Mouse (Mus musculus) liver, postnatal 0 days (tissue): ENCODE results near the gene Lrmda. TPM values are rescaled to one million over a fixed set of nuclear protein-coding genes. Genes with fewer than 3 reads are reported as not detected.

ENCODE experiments used
- ATAC-seq: fragments of 200-750 bp; cut with Nextera tagmentation; 2 replicates; pipeline ENCODE4 v1.8.0; 2017; ENCODE audit warnings: mild to moderate bottlenecking, moderate library complexity
- DNase-seq: peaks from one replicate; pipeline ENCODE4 v3.0.0-alpha.2; 2016
- H3K27ac ChIP-seq: fragments of 300-500 bp; sonication (generic); 2 replicates; pipeline ENCODE4 v1.5.1; 2014; ENCODE audit warnings: antibody characterized with exemption, moderate library complexity, mild to moderate bottlenecking, low read depth
- H3K27me3 ChIP-seq: fragments of 300-500 bp; sonication (generic); 2 replicates; pipeline ENCODE4 v1.6.1; 2014; ENCODE audit warnings: low read length, control low read depth, mixed read lengths; ENCODE audit not compliant: insufficient read depth
- H3K36me3 ChIP-seq: fragments of 300-500 bp; sonication (generic); replicated peaks from 2 replicates; pipeline ENCODE4 v1.6.1; 2014; ENCODE audit warnings: mild to moderate bottlenecking, control low read depth, low read length, moderate library complexity, mixed read lengths; ENCODE audit not compliant: insufficient read depth
- H3K4me1 ChIP-seq: fragments of 300-500 bp; sonication (generic); 2 replicates; pipeline ENCODE4 v1.6.1; 2014; ENCODE audit warnings: antibody characterized with exemption, mild to moderate bottlenecking, control low read depth; ENCODE audit not compliant: insufficient read depth
- H3K4me2 ChIP-seq: fragments of 300-500 bp; sonication (generic); 2 replicates; pipeline ENCODE4 v1.6.1; 2014; ENCODE audit warnings: low read depth, mild to moderate bottlenecking, low read length, moderate library complexity, mixed read lengths
- H3K4me3 ChIP-seq: fragments of 300-500 bp; sonication (generic); 2 replicates; pipeline ENCODE4 v1.5.1; 2014; ENCODE audit warnings: low read depth, low read length
- H3K9ac ChIP-seq: fragments of 300-500 bp; sonication (generic); replicated peaks from 2 replicates; pipeline ENCODE4 v1.6.1; 2014; ENCODE audit warnings: mild to moderate bottlenecking, moderate library complexity
- H3K9me3 ChIP-seq: fragments of 300-500 bp; sonication (generic); 2 replicates; pipeline ENCODE4 v1.6.1; 2016; ENCODE audit warnings: mild to moderate bottlenecking, control low read depth, low read length, mixed read lengths
- CTCF ChIP-seq: sonication (generic); IDR thresholded peaks from 2 replicates; pipeline ENCODE4 v1.5.1; 2016; ENCODE audit warnings: antibody characterized with exemption, low read depth
- EP300 ChIP-seq: IDR thresholded peaks from 2 replicates; pipeline ENCODE4 v1.6.1; 2016; ENCODE audit warnings: antibody characterized with exemption, low read depth, mild to moderate bottlenecking
- WGBS: fragments of 180-500 bp; shearing (Covaris S2); extraction: QIAGEN DNeasy Blood & Tissue Kit; methylation state at CpG from one replicate; pipeline ENCODE4 v1.1.7; 2014; ENCODE audit not compliant: insufficient replicate concordance; 5-methylcytosine and 5-hydroxymethylcytosine counted together
- polyA plus RNA-seq: library from polyadenylated mRNA; unstranded; fragments of >200 nt; fragmentation: Nextera tagmentation; extraction: Ambion mirVana; gene quantifications from 2 replicates; pipeline ENCODE4 v1.2.1, GENCODE M21; 2015

Lrmda gene
- polyA plus RNA-seq, 1 experiment from 2014 or later, result 0.28 TPM

- 42% methylated on average over 11 of the region's 11 CpGs for WGBS
Measured at GRCm38 (mm10) chr14:22168077-22168794, 148.7 kb downstream of the Lrmda start.

GRCm38 (mm10) chr14:22168795-22169568, 149.5 kb downstream of the Lrmda start:
- Histone ChIP-seq H3K9me3 (no peaks in the 10 kb centered on the region), H3K36me3 (no peaks in the 10 kb centered on the region), H3K4me3 (no peak overlapping the region), H3K27ac (no peak overlapping the region), H3K4me1 (no peaks in the 10 kb centered on the region), H3K4me2 (no peak overlapping the region), H3K27me3 (no peaks in the 10 kb centered on the region), H3K9ac (no peak overlapping the region)
- DNase-seq (no peak), ATAC-seq (no peak)
- WGBS, result 39% methylated on average over 14 of the region's 14 CpGs
- TF ChIP-seq CTCF (no peak), EP300 (no peak)

More at GRCm38 (mm10) chr14:22168077-22168794, 148.7 kb downstream of the Lrmda start:
- Histone ChIP-seq H3K4me2 (no peak overlapping the region), H3K27me3 (no peaks in the 10 kb centered on the region), H3K9me3 (no peaks in the 10 kb centered on the region), H3K27ac (no peak overlapping the region), H3K4me3 (no peak overlapping the region), H3K36me3 (no peaks in the 10 kb centered on the region), H3K9ac (no peak overlapping the region), H3K4me1 (no peaks in the 10 kb centered on the region)
- DNase-seq (no peak), ATAC-seq (no peak)
- TF ChIP-seq CTCF (no peak), EP300 (no peak)

GRCm38 (mm10) chr14:22174757-22175156, 155.2 kb downstream of the Lrmda start:
- H3K4me1 ChIP-seq, result no peaks in the 10 kb centered on the region
- DNase-seq, result no peak
- H3K4me2 ChIP-seq, result no peak overlapping the region
- no peak overlapping the region for H3K27ac ChIP-seq
- H3K4me3 ChIP-seq, result no peak overlapping the region
- no peaks in the 10 kb centered on the region for H3K9me3 ChIP-seq
- no peak overlapping the region for H3K9ac ChIP-seq
- 72% methylated on average over 9 of the region's 9 CpGs for WGBS
- no peak for ATAC-seq
- H3K27me3 ChIP-seq, result no peaks in the 10 kb centered on the region
- no peak for TF ChIP-seq CTCF
- no peak for TF ChIP-seq EP300
- H3K36me3 ChIP-seq, result no peaks in the 10 kb centered on the region

GRCm38 (mm10) chr14:22179761-22180160, 160.2 kb downstream of the Lrmda start:
- no peaks in the 10 kb centered on the region for H3K27me3 ChIP-seq
- no peak overlapping the region for H3K9ac ChIP-seq
- no peaks in the 10 kb centered on the region for H3K9me3 ChIP-seq
- 0 out of 2 replicates have a peak, but pooled peaks cover 4% of the 10 kb centered on the region for H3K4me1 ChIP-seq
- no peak overlapping the region for H3K4me2 ChIP-seq
- no peak overlapping the region for H3K27ac ChIP-seq
- H3K4me3 ChIP-seq, result no peak overlapping the region
- 80% methylated on average over 2 of the region's 2 CpGs for WGBS
- DNase-seq, result no peak
- ATAC-seq, result no peak
- H3K36me3 ChIP-seq, result no peaks in the 10 kb centered on the region
- TF ChIP-seq EP300 (no peak), CTCF (0 out of 2 replicates have a peak, but pooled peaks have one; percentile 7)

- Histone ChIP-seq H3K9ac (no peak overlapping the region), H3K4me2 (no peak overlapping the region), H3K27me3 (no peaks in the 10 kb centered on the region), H3K27ac (no peak overlapping the region), H3K36me3 (no peaks in the 10 kb centered on the region), H3K4me1 (0 out of 2 replicates have a peak, but pooled peaks cover 4% of the 10 kb centered on the region), H3K4me3 (no peak overlapping the region), H3K9me3 (no peaks in the 10 kb centered on the region)
- TF ChIP-seq CTCF, result no peak
- no peak for TF ChIP-seq EP300
- DNase-seq (no peak), ATAC-seq (no peak)
- 78% methylated on average over 6 of the region's 6 CpGs for WGBS
Measured at GRCm38 (mm10) chr14:22181508-22181907, 162.0 kb downstream of the Lrmda start.

- Histone ChIP-seq H3K27ac (no peak overlapping the region), H3K9me3 (no peaks in the 10 kb centered on the region), H3K27me3 (no peaks in the 10 kb centered on the region), H3K4me1 (0 out of 2 replicates have a peak, but pooled peaks cover 4% of the 10 kb centered on the region), H3K36me3 (no peaks in the 10 kb centered on the region), H3K4me3 (no peak overlapping the region), H3K4me2 (no peak overlapping the region), H3K9ac (no peak overlapping the region)
- DNase-seq (no peak), ATAC-seq (0 out of 2 replicates have a peak, but pooled peaks have one; percentile 19)
- WGBS, result 20% methylated on average over 3 of the region's 3 CpGs
- TF ChIP-seq EP300 (no peak), CTCF (no peak)
Measured at GRCm38 (mm10) chr14:22183195-22183594, 163.7 kb downstream of the Lrmda start.
